Mouse (Mus musculus): ENCODE data around the gene Hsd17b2.

Hsd17b2 gene

GRCm38 (mm10) chr8:117701859-117702258, at the start of gene Hsd17b2:
Hsd17b2 (plus strand) TSS chr8:117701904.
- peak; percentile 20 for DNase-seq (ENCODE audit: low read depth, low spot score)

GRCm38 (mm10) chr8:117652318-117652717, 49.4 kb upstream of the Hsd17b2 start:
- DNase-seq (ENCODE audit: low read depth, low spot score): no peak

- DNase-seq (ENCODE audit: low read depth, low spot score): no peak
Observed at GRCm38 (mm10) chr8:117658990-117659389, 42.7 kb upstream of the Hsd17b2 start.

GRCm38 (mm10) chr8:117660358-117661031, 41.2 kb upstream of the Hsd17b2 start:
- no peak for DNase-seq (ENCODE audit: low read depth, low spot score)

GRCm38 (mm10) chr8:117667349-117668124, 34.2 kb upstream of the Hsd17b2 start:
- no peak for DNase-seq (ENCODE audit: low read depth, low spot score)

GRCm38 (mm10) chr8:117670461-117670860, 31.2 kb upstream of the Hsd17b2 start:
- DNase-seq (ENCODE audit: low read depth, low spot score): peak; percentile 28

GRCm38 (mm10) chr8:117672558-117672957, 29.1 kb upstream of the Hsd17b2 start:
- DNase-seq (ENCODE audit: low read depth, low spot score): no peak

GRCm38 (mm10) chr8:117673430-117673830, 28.3 kb upstream of the Hsd17b2 start, which contains the start of gene Sdr42e1:
Sdr42e1 (minus strand) TSS chr8:117673689.
- DNase-seq (ENCODE audit: low read depth, low spot score): peak; percentile 56

GRCm38 (mm10) chr8:117675171-117675570, 26.5 kb upstream of the Hsd17b2 start:
- DNase-seq (ENCODE audit: low read depth, low spot score): no peak

- no peak for DNase-seq (ENCODE audit: low read depth, low spot score)
Observed at GRCm38 (mm10) chr8:117676460-117676859, 25.2 kb upstream of the Hsd17b2 start.

GRCm38 (mm10) chr8:117677011-117677410, 24.7 kb upstream of the Hsd17b2 start:
- no peak for DNase-seq (ENCODE audit: low read depth, low spot score)

GRCm38 (mm10) chr8:117678650-117679049, 23.1 kb upstream of the Hsd17b2 start:
- no peak for DNase-seq (ENCODE audit: low read depth, low spot score)

- no peak for DNase-seq (ENCODE audit: low read depth, low spot score)
Observed at GRCm38 (mm10) chr8:117683925-117684472, 17.7 kb upstream of the Hsd17b2 start.

GRCm38 (mm10) chr8:117684504-117684903, 17.2 kb upstream of the Hsd17b2 start:
- DNase-seq (ENCODE audit: low read depth, low spot score): no peak

- DNase-seq (ENCODE audit: low read depth, low spot score): no peak
Observed at GRCm38 (mm10) chr8:117687890-117688289, 13.8 kb upstream of the Hsd17b2 start.

GRCm38 (mm10) chr8:117692131-117692530, 9.6 kb upstream of the Hsd17b2 start:
- DNase-seq (ENCODE audit: low read depth, low spot score): no peak

GRCm38 (mm10) chr8:117695636-117696035, 6.1 kb upstream of the Hsd17b2 start:
- no peak for DNase-seq (ENCODE audit: low read depth, low spot score)

GRCm38 (mm10) chr8:117697248-117697647, 4.5 kb upstream of the Hsd17b2 start:
- peak; percentile 49 for DNase-seq (ENCODE audit: low read depth, low spot score)

GRCm38 (mm10) chr8:117700699-117701098, 1.0 kb upstream of the Hsd17b2 start:
- peak; percentile 77 for DNase-seq (ENCODE audit: low read depth, low spot score)

GRCm38 (mm10) chr8:117701246-117701645, 458 bp upstream of the Hsd17b2 start:
- DNase-seq (ENCODE audit: low read depth, low spot score): no peak

GRCm38 (mm10) chr8:117702701-117703100, 997 bp downstream of the Hsd17b2 start:
- no peak for DNase-seq (ENCODE audit: low read depth, low spot score)

GRCm38 (mm10) chr8:117706141-117706540, 4.4 kb downstream of the Hsd17b2 start:
- DNase-seq (ENCODE audit: low read depth, low spot score): no peak

GRCm38 (mm10) chr8:117712226-117712625, 10.5 kb downstream of the Hsd17b2 start:
- DNase-seq (ENCODE audit: low read depth, low spot score): no peak

Data from ZHBTc4 (cell line).